ENCODE assay signal across 8 mouse cellular contexts in the genomic region with DNA sequence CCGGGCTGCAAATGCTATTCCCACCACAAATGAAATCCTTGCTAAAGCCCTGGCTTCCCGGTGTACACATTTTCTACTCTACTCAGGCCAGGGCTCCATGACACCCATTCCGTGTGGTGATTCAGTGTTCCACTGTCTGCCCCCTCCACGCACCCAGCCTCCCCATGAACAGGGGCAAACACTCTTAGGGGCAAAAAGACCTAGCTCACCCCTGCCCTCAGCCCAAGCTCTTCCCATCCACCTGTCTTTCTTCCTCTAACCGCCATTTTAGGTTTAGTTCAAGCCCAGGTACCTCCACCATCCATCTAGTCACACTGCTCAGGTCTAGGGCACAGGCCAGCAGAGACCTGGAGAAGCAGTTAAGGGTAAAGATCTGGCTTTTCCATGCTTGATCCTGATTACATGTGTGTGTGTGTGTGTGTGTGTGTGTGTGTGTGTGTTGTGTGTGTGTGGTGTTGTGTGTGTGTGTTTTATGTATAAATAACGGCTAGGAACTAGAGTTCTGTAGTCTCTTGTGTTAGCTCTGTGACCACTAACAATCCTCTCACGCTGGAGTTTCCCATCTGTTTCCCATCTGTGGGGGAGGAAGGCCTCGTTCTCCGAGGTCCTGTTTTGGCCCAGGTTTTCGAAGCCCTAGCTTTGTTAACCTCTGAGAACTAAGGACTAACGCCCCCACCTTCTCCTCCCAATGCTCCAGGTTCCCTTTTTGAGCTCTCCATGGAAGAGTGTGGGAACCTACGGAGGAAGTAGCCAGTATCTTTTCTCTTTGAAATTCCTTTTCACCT. TPM values are rescaled to one million over a fixed set of nuclear protein-coding genes. Genes with fewer than 3 reads are reported as not detected.
DNase-seq lines count a peak whose midpoint lies in the region; ATAC-seq lines count a peak whose summit lies in the region.

No protein-coding gene starts in this region.

- no peaks in the 10 kb centered on the region for H3K27me3 ChIP-seq in hindbrain, embryonic 16.5 days (replicated peaks; ENCODE audit: control insufficient read depth, insufficient read depth, low read length)
- no peaks in the 10 kb centered on the region for H3K27me3 ChIP-seq in midbrain, embryonic 13.5 days

- 44% methylated on average over 12 of the region's 12 CpGs for WGBS in hindbrain, embryonic 16.5 days
- WGBS in midbrain, embryonic 13.5 days, result 50% methylated on average over 12 of the region's 12 CpGs

- peak; percentile 18 to 35 for DNase-seq in cerebellum, adult 18-20 months
- peak; percentile 16 for DNase-seq in urinary bladder, postnatal 25 days (ENCODE audit: low spot score)
- DNase-seq in urinary bladder, postnatal 14 days (ENCODE audit: low spot score), result no peak
- no peak for DNase-seq in B cell, adult 2 months

- no peak for ATAC-seq in cerebellum, adult (ENCODE audit: insufficient number of reproducible peaks, low FRiP score, low TSS enrichment)
- no peak; the same call in 1 of the 2 replicates for ATAC-seq in hindbrain, embryonic 16.5 days
- no peak for ATAC-seq in midbrain, embryonic 13.5 days
- no peak for ATAC-seq in megakaryocyte progenitor cell, adult 5-6 weeks (replicated peaks; ENCODE audit: poor library complexity)

- peak overlapping the region; percentile 94 for H3K9ac ChIP-seq in hindbrain, embryonic 16.5 days (ENCODE audit: low read depth, low read length)
- peak overlapping the region; percentile 94 for H3K9ac ChIP-seq in midbrain, embryonic 13.5 days (replicated peaks)

- H3K4me1 ChIP-seq in hindbrain, embryonic 16.5 days (ENCODE audit: control insufficient read depth, insufficient read depth, low read depth, low read length), result peaks cover 9% of the 10 kb centered on the region
- peaks cover 25% of the 10 kb centered on the region for H3K4me1 ChIP-seq in midbrain, embryonic 13.5 days (replicated peaks)

- H3K27ac ChIP-seq in hindbrain, embryonic 16.5 days (ENCODE audit: low read depth, low read length), result peak overlapping the region; percentile 88; the same call in 1 of the 2 replicates
- peak overlapping the region; percentile 89 for H3K27ac ChIP-seq in midbrain, embryonic 13.5 days

- H3K36me3 ChIP-seq in hindbrain, embryonic 16.5 days (ENCODE audit: control insufficient read depth, insufficient read depth, low read length), result peaks cover 18% of the 10 kb centered on the region
- H3K36me3 ChIP-seq in midbrain, embryonic 13.5 days, result peaks cover 37% of the 10 kb centered on the region

- peak overlapping the region; percentile 87 for H3K4me2 ChIP-seq in hindbrain, embryonic 16.5 days (ENCODE audit: low read length)
- H3K4me2 ChIP-seq in midbrain, embryonic 13.5 days (replicated peaks), result peak overlapping the region; percentile 82

- peak overlapping the region; percentile 76 for H3K4me3 ChIP-seq in hindbrain, embryonic 16.5 days (ENCODE audit: low read length)
- peak overlapping the region; percentile 83 for H3K4me3 ChIP-seq in midbrain, embryonic 13.5 days (replicated peaks)

- no peaks in the 10 kb centered on the region for H3K9me3 ChIP-seq in hindbrain, embryonic 16.5 days (ENCODE audit: control insufficient read depth, low read length)
- no peaks in the 10 kb centered on the region for H3K9me3 ChIP-seq in midbrain, embryonic 13.5 days

RNA-seq across cellular contexts. Expression of gene Adprh, which starts 0.9 kb away (rescaled TPM):
- 159 and 165 TPM in 2 replicates for polyA plus RNA-seq in hindbrain, embryonic 16.5 days (2015; fragmentation: Nextera tagmentation; extraction: Ambion mirVana)
- 156 and 157 TPM in 2 replicates for polyA plus RNA-seq in midbrain, embryonic 13.5 days (2015; fragmentation: Nextera tagmentation; extraction: Ambion mirVana)
- 22.9 and 23.5 TPM in 2 replicates for total RNA-seq in megakaryocyte progenitor cell, adult 5-6 weeks (2015)
- 14.9 and 16.0 TPM in 2 replicates for total RNA-seq in megakaryocyte progenitor cell, adult 5-6 weeks (2017)

RNA-seq across cellular contexts. Expression of gene Cd80, which starts 3.7 kb away (rescaled TPM):
- 0.30 and 0.60 TPM in 2 replicates for polyA plus RNA-seq in hindbrain, embryonic 16.5 days (2015; fragmentation: Nextera tagmentation; extraction: Ambion mirVana)
- 0.54 and 0.69 TPM in 2 replicates for polyA plus RNA-seq in midbrain, embryonic 13.5 days (2015; fragmentation: Nextera tagmentation; extraction: Ambion mirVana)
- 0.77 and 1.6 TPM in 2 replicates for total RNA-seq in megakaryocyte progenitor cell, adult 5-6 weeks (2015)
- 0.25 and 0.47 TPM in 2 replicates for total RNA-seq in megakaryocyte progenitor cell, adult 5-6 weeks (2017)

RNA-seq across cellular contexts. Expression of gene Pla1a, which starts 18.7 kb away (rescaled TPM):
- 0.81 and 0.84 TPM in 2 replicates for polyA plus RNA-seq in hindbrain, embryonic 16.5 days (2015; fragmentation: Nextera tagmentation; extraction: Ambion mirVana)
- 0.26 and 0.55 TPM in 2 replicates for polyA plus RNA-seq in midbrain, embryonic 13.5 days (2015; fragmentation: Nextera tagmentation; extraction: Ambion mirVana)
- not detected in 2 replicates for total RNA-seq in megakaryocyte progenitor cell, adult 5-6 weeks (2015)
- total RNA-seq in megakaryocyte progenitor cell, adult 5-6 weeks (2017), result not detected in 2 replicates

Comparison
In these comparisons a context has a peak if more than half of its experiments do, and no peak if none do; other contexts are left out.
1. DNase-seq: peak in cerebellum, adult 18-20 months (2 of 2) and urinary bladder, postnatal 25 days (single experiment); none in urinary bladder, postnatal 14 days (single experiment) and B cell, adult 2 months (0 of 2).